Mouse (Mus musculus): ENCODE results near the gene Cmss1. TPM values are rescaled to one million over a fixed set of nuclear protein-coding genes. Genes with fewer than 3 reads are reported as not detected.

Gene Cmss1
- polyA plus RNA-seq, 1 experiment, result 2.6 TPM

- 12% methylated on average over 2 of the region's 2 CpGs for WGBS
- Histone ChIP-seq H3K27me3 (ENCODE audit: control insufficient read depth, insufficient read depth, low read length) (no peaks in the 10 kb centered on the region), H3K27ac (ENCODE audit: insufficient read depth, low read depth, low read length) (peak overlapping the region; percentile 32), H3K4me1 (ENCODE audit: control insufficient read depth, insufficient read depth, insufficient read length, low read length) (peaks cover 11% of the 10 kb centered on the region), H3K4me3 (ENCODE audit: low read depth, low read length) (no peak overlapping the region), H3K36me3 (ENCODE audit: control insufficient read depth, insufficient read depth, low read length) (peaks cover 1% of the 10 kb centered on the region; the same call in 1 of the 2 replicates)
- no peak for TF ChIP-seq POLR2A (IDR thresholded peaks at IDR 0.05; ENCODE audit: low read depth, low read length)
- no peak for TF ChIP-seq CTCF (IDR thresholded peaks at IDR 0.05; ENCODE audit: extremely low read depth, insufficient read length, insufficient replicate concordance, low read depth, low read length)
Measured at GRCm38 (mm10) chr16:57550817-57551216, 55.8 kb downstream of the Cmss1 start.

- 10% methylated on average over 3 of the region's 3 CpGs for WGBS
- Histone ChIP-seq H3K4me3 (ENCODE audit: low read depth, low read length) (no peak overlapping the region), H3K27me3 (ENCODE audit: control insufficient read depth, insufficient read depth, low read length) (no peaks in the 10 kb centered on the region), H3K36me3 (ENCODE audit: control insufficient read depth, insufficient read depth, low read length) (peaks cover 1% of the 10 kb centered on the region; the same call in 1 of the 2 replicates), H3K4me1 (ENCODE audit: control insufficient read depth, insufficient read depth, insufficient read length, low read length) (peaks cover 11% of the 10 kb centered on the region), H3K27ac (ENCODE audit: insufficient read depth, low read depth, low read length) (peak overlapping the region; percentile 30; the same call in 1 of the 2 replicates)
- no peak for TF ChIP-seq POLR2A (IDR thresholded peaks at IDR 0.05; ENCODE audit: low read depth, low read length)
- TF ChIP-seq CTCF (IDR thresholded peaks at IDR 0.05; ENCODE audit: extremely low read depth, insufficient read length, insufficient replicate concordance, low read depth, low read length), result no peak
Measured at GRCm38 (mm10) chr16:57550088-57550487, 56.6 kb downstream of the Cmss1 start.

GRCm38 (mm10) chr16:57549061-57550037, 57.3 kb downstream of the Cmss1 start:
- H3K4me1 ChIP-seq (ENCODE audit: control insufficient read depth, insufficient read depth, insufficient read length, low read length), result peaks cover 11% of the 10 kb centered on the region
- peak overlapping the region; percentile 86 for H3K27ac ChIP-seq (ENCODE audit: insufficient read depth, low read depth, low read length)
- no peaks in the 10 kb centered on the region for H3K27me3 ChIP-seq (ENCODE audit: control insufficient read depth, insufficient read depth, low read length)

GRCm38 (mm10) chr16:57548608-57549007, 58.1 kb downstream of the Cmss1 start:
- Histone ChIP-seq H3K4me3 (ENCODE audit: low read depth, low read length) (peak overlapping the region; percentile 96), H3K27ac (ENCODE audit: insufficient read depth, low read depth, low read length) (peak overlapping the region; percentile 86)
- WGBS, result 55% methylated on average over 2 of the region's 2 CpGs

More at GRCm38 (mm10) chr16:57549061-57550037, 57.3 kb downstream of the Cmss1 start:
- WGBS, result under 1% methylated on average over 64 of the region's 64 CpGs
- peaks cover 1% of the 10 kb centered on the region; the same call in 1 of the 2 replicates for H3K36me3 ChIP-seq (ENCODE audit: control insufficient read depth, insufficient read depth, low read length)
- TF ChIP-seq POLR2A (IDR thresholded peaks at IDR 0.05; ENCODE audit: low read depth, low read length) (peak; percentile 74; the same call in 1 of the 2 replicates), CTCF (IDR thresholded peaks at IDR 0.05; ENCODE audit: extremely low read depth, insufficient read length, insufficient replicate concordance, low read depth, low read length) (no peak)
- H3K4me3 ChIP-seq (ENCODE audit: low read depth, low read length), result peak overlapping the region; percentile 96

GRCm38 (mm10) chr16:57546355-57546754, 60.3 kb downstream of the Cmss1 start:
- TF ChIP-seq POLR2A (IDR thresholded peaks at IDR 0.05; ENCODE audit: low read depth, low read length) (no peak), CTCF (IDR thresholded peaks at IDR 0.05; ENCODE audit: extremely low read depth, insufficient read length, insufficient replicate concordance, low read depth, low read length) (no peak)
- Histone ChIP-seq H3K4me3 (ENCODE audit: low read depth, low read length) (no peak overlapping the region), H3K36me3 (ENCODE audit: control insufficient read depth, insufficient read depth, low read length) (no peaks in the 10 kb centered on the region), H3K4me1 (ENCODE audit: control insufficient read depth, insufficient read depth, insufficient read length, low read length) (peaks cover 2% of the 10 kb centered on the region; the same call in 1 of the 2 replicates), H3K27me3 (ENCODE audit: control insufficient read depth, insufficient read depth, low read length) (no peaks in the 10 kb centered on the region), H3K27ac (ENCODE audit: insufficient read depth, low read depth, low read length) (no peak overlapping the region)
- WGBS, result 66% methylated on average over 1 of the region's 1 CpGs

More at GRCm38 (mm10) chr16:57548608-57549007, 58.1 kb downstream of the Cmss1 start:
- Histone ChIP-seq H3K27me3 (ENCODE audit: control insufficient read depth, insufficient read depth, low read length) (no peaks in the 10 kb centered on the region), H3K36me3 (ENCODE audit: control insufficient read depth, insufficient read depth, low read length) (peaks cover 1% of the 10 kb centered on the region; the same call in 1 of the 2 replicates), H3K4me1 (ENCODE audit: control insufficient read depth, insufficient read depth, insufficient read length, low read length) (peaks cover 6% of the 10 kb centered on the region)
- TF ChIP-seq POLR2A (IDR thresholded peaks at IDR 0.05; ENCODE audit: low read depth, low read length) (no peak), CTCF (IDR thresholded peaks at IDR 0.05; ENCODE audit: extremely low read depth, insufficient read length, insufficient replicate concordance, low read depth, low read length) (no peak)

GRCm38 (mm10) chr16:57544441-57544840, 62.2 kb downstream of the Cmss1 start:
- Histone ChIP-seq H3K4me1 (ENCODE audit: control insufficient read depth, insufficient read depth, insufficient read length, low read length) (peaks cover 2% of the 10 kb centered on the region; the same call in 1 of the 2 replicates), H3K27ac (ENCODE audit: insufficient read depth, low read depth, low read length) (no peak overlapping the region), H3K4me3 (ENCODE audit: low read depth, low read length) (no peak overlapping the region), H3K36me3 (ENCODE audit: control insufficient read depth, insufficient read depth, low read length) (no peaks in the 10 kb centered on the region), H3K27me3 (ENCODE audit: control insufficient read depth, insufficient read depth, low read length) (no peaks in the 10 kb centered on the region)
- TF ChIP-seq POLR2A (IDR thresholded peaks at IDR 0.05; ENCODE audit: low read depth, low read length) (no peak), CTCF (IDR thresholded peaks at IDR 0.05; ENCODE audit: extremely low read depth, insufficient read length, insufficient replicate concordance, low read depth, low read length) (no peak)
- 71% methylated on average over 8 of the region's 8 CpGs for WGBS

GRCm38 (mm10) chr16:57543243-57543642, 63.4 kb downstream of the Cmss1 start:
- no peak overlapping the region for H3K4me3 ChIP-seq (ENCODE audit: low read depth, low read length)
- 94% methylated on average over 3 of the region's 3 CpGs for WGBS
- H3K27ac ChIP-seq (ENCODE audit: insufficient read depth, low read depth, low read length), result no peak overlapping the region
- H3K36me3 ChIP-seq (ENCODE audit: control insufficient read depth, insufficient read depth, low read length), result no peaks in the 10 kb centered on the region
- no peaks in the 10 kb centered on the region for H3K27me3 ChIP-seq (ENCODE audit: control insufficient read depth, insufficient read depth, low read length)
- TF ChIP-seq POLR2A (IDR thresholded peaks at IDR 0.05; ENCODE audit: low read depth, low read length) (no peak), CTCF (IDR thresholded peaks at IDR 0.05; ENCODE audit: extremely low read depth, insufficient read length, insufficient replicate concordance, low read depth, low read length) (no peak)
- no peaks in the 10 kb centered on the region for H3K4me1 ChIP-seq (ENCODE audit: control insufficient read depth, insufficient read depth, insufficient read length, low read length)

Measured in small intestine, adult 2 months (tissue).